Comparison of ENCODE assay signal across 21 mouse cellular contexts in the genomic region with DNA sequence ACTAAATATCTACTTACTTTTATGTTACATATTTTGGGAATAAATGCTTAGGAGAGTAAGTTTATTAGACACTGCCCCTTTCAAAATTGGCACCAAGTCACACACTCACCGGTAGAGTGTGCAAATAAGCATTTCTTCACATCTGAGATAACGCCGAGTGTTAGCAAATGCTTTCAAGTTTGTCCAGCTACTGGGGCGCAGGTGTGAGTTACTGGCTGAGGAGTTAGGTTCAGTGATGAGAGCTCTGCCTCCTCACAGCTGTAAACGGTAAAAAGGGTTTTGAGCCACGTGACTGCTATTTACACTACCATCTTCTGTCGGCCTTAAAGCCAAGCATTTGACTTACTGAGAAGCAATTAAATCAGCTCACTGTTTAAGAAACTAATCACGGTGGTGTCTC.
A peak's percentile ranks its signal among the peaks of the same experiment; 100 is the strongest.
DNase-seq lines count a peak whose midpoint lies in the region; ATAC-seq and TF ChIP-seq lines count a peak whose summit lies in the region.
"Had no signal": no experiment of that assay in that cellular context is flagged by ENCODE, and none has a peak within 500 bp of the region (broad histone marks: within the 10 kb centered on the region; RNA-seq: fewer than 3 reads in every experiment).

No protein-coding gene starts in this region.

- no peak overlapping the region for H3K27ac ChIP-seq in lung, postnatal 0 days (ENCODE audit: low read length)
- no peak overlapping the region for H3K27ac ChIP-seq in forebrain, embryonic 15.5 days (replicated peaks)
- H3K27ac ChIP-seq: embryonic facial prominence, embryonic 13.5 days; forebrain, embryonic 12.5 days; heart, adult 2 months; heart, embryonic 15.5 days; hindbrain, embryonic 10.5 days; hindbrain, embryonic 15.5 days had no signal

- no peaks in the 10 kb centered on the region for H3K4me1 ChIP-seq in lung, adult 2 months (ENCODE audit: control insufficient read depth, insufficient read depth, low read length)
- H3K4me1 ChIP-seq in lung, postnatal 0 days (ENCODE audit: insufficient read depth, low read depth, low read length) = no peaks in the 10 kb centered on the region
- H3K4me1 ChIP-seq in forebrain, embryonic 15.5 days = no peaks in the 10 kb centered on the region
- H3K4me1 ChIP-seq: embryonic facial prominence, embryonic 13.5 days; forebrain, embryonic 12.5 days; heart, embryonic 15.5 days; hindbrain, embryonic 10.5 days; hindbrain, embryonic 15.5 days had no signal

- TF ChIP-seq EP300 in lung, postnatal 0 days (IDR thresholded peaks at IDR 0.05) = peak; percentile 71

- DNase-seq in lung, adult 2 months = peak; percentile 37
- DNase-seq in lung, postnatal 0 days (ENCODE audit: low spot score) = peak; percentile 82
- peak; percentile 74 for DNase-seq in lung, postnatal 36 days
- no peak for DNase-seq in layer of hippocampus, adult 18-20 months (ENCODE audit: low spot score in 2 of 2)
- DNase-seq: adrenal gland, postnatal 10 days; cerebellum, adult 18-20 months; cerebellum, adult 9-11 months; cerebellum, postnatal 36 days; forebrain, postnatal 0 days; gastrocnemius, postnatal 14 days; heart, adult 2 months; heart, postnatal 14 days had no signal

- ATAC-seq in lung, postnatal 0 days = peak; percentile 96
- no peak for ATAC-seq in megakaryocyte progenitor cell, adult 5-6 weeks (replicated peaks; ENCODE audit: poor library complexity)
- ATAC-seq in forebrain, embryonic 15.5 days (replicated peaks) = no peak
- ATAC-seq: CD4-positive, CD25-positive, alpha-beta regulatory T cell, adult 4 months; forebrain, postnatal 0 days had no signal

- H3K27me3 ChIP-seq in lung, postnatal 0 days (replicated peaks; ENCODE audit: insufficient read depth, low read length) = no peaks in the 10 kb centered on the region
- H3K27me3 ChIP-seq in forebrain, embryonic 15.5 days = no peaks in the 10 kb centered on the region
- H3K27me3 ChIP-seq: embryonic facial prominence, embryonic 13.5 days; forebrain, embryonic 12.5 days; heart, embryonic 15.5 days; hindbrain, embryonic 15.5 days had no signal

- TF ChIP-seq POLR2A in lung, adult 2 months (IDR thresholded peaks at IDR 0.05; ENCODE audit: borderline replicate concordance, extremely low read depth, low read depth, low read length) = no peak

- H3K9me3 ChIP-seq in lung, postnatal 0 days (ENCODE audit: low read length) = no peaks in the 10 kb centered on the region
- H3K9me3 ChIP-seq in forebrain, embryonic 15.5 days = no peaks in the 10 kb centered on the region
- H3K9me3 ChIP-seq: embryonic facial prominence, embryonic 13.5 days; forebrain, embryonic 12.5 days; heart, embryonic 15.5 days; hindbrain, embryonic 15.5 days had no signal

- H3K9ac ChIP-seq in lung, postnatal 0 days (replicated peaks; ENCODE audit: low read depth) = no peak overlapping the region
- no peak overlapping the region for H3K9ac ChIP-seq in forebrain, embryonic 15.5 days (replicated peaks)
- H3K9ac ChIP-seq: embryonic facial prominence, embryonic 13.5 days; forebrain, embryonic 12.5 days; forebrain, postnatal 0 days; heart, embryonic 15.5 days; hindbrain, embryonic 15.5 days had no signal

- WGBS in lung, adult 2 months = 44% methylated on average over 8 of the region's 8 CpGs
- WGBS in lung, postnatal 0 days = 38% methylated on average over 8 of the region's 8 CpGs
- 73% methylated on average over 8 of the region's 8 CpGs for WGBS in forebrain, embryonic 15.5 days

- no peak for TF ChIP-seq CTCF in lung, adult 2 months (IDR thresholded peaks at IDR 0.05; ENCODE audit: insufficient read depth, low read length)
- no peak; the same call in 1 of the 2 replicates for TF ChIP-seq CTCF in lung, postnatal 0 days (IDR thresholded peaks at IDR 0.05)

- H3K4me3 ChIP-seq in lung, adult 2 months (replicated peaks; ENCODE audit: extremely low read depth, low read depth, low read length) = no peak overlapping the region
- no peak overlapping the region for H3K4me3 ChIP-seq in lung, postnatal 0 days (ENCODE audit: low read depth, low read length)
- H3K4me3 ChIP-seq in forebrain, embryonic 15.5 days = no peak overlapping the region
- H3K4me3 ChIP-seq: embryonic facial prominence, embryonic 13.5 days; forebrain, embryonic 12.5 days; heart, adult 2 months; heart, embryonic 15.5 days; hindbrain, embryonic 10.5 days; hindbrain, embryonic 15.5 days had no signal

- no peaks in the 10 kb centered on the region for H3K36me3 ChIP-seq in lung, postnatal 0 days (ENCODE audit: insufficient read depth, low read length)
- H3K36me3 ChIP-seq in forebrain, embryonic 15.5 days = no peaks in the 10 kb centered on the region
- H3K36me3 ChIP-seq: embryonic facial prominence, embryonic 13.5 days; forebrain, embryonic 12.5 days; heart, embryonic 15.5 days; hindbrain, embryonic 10.5 days; hindbrain, embryonic 15.5 days had no signal

- H3K4me2 ChIP-seq in lung, postnatal 0 days (replicated peaks; ENCODE audit: low read depth, low read length) = no peak overlapping the region
- H3K4me2 ChIP-seq in forebrain, embryonic 15.5 days (replicated peaks) = no peak overlapping the region
- H3K4me2 ChIP-seq: embryonic facial prominence, embryonic 13.5 days; forebrain, embryonic 12.5 days; heart, embryonic 11.5 days; heart, embryonic 15.5 days; hindbrain, embryonic 15.5 days had no signal

Comparison
In these comparisons a context has a peak if more than half of its experiments do, and no peak if none do; other contexts are left out.
1. DNase-seq: peak in lung, adult 2 months (single experiment), lung, postnatal 0 days (single experiment) and lung, postnatal 36 days (single experiment); none in layer of hippocampus, adult 18-20 months (0 of 2).